Mouse (Mus musculus) fibroblast of lung, adult 2 months (primary cell): Measurements from ENCODE around the gene Nfkb1.

Experiments
- DNase-seq: peaks from one replicate; pipeline ENCODE4 v3.0.0-alpha.2; 2011; ENCODE audit warnings: low read depth

Nfkb1 gene

DNA sequence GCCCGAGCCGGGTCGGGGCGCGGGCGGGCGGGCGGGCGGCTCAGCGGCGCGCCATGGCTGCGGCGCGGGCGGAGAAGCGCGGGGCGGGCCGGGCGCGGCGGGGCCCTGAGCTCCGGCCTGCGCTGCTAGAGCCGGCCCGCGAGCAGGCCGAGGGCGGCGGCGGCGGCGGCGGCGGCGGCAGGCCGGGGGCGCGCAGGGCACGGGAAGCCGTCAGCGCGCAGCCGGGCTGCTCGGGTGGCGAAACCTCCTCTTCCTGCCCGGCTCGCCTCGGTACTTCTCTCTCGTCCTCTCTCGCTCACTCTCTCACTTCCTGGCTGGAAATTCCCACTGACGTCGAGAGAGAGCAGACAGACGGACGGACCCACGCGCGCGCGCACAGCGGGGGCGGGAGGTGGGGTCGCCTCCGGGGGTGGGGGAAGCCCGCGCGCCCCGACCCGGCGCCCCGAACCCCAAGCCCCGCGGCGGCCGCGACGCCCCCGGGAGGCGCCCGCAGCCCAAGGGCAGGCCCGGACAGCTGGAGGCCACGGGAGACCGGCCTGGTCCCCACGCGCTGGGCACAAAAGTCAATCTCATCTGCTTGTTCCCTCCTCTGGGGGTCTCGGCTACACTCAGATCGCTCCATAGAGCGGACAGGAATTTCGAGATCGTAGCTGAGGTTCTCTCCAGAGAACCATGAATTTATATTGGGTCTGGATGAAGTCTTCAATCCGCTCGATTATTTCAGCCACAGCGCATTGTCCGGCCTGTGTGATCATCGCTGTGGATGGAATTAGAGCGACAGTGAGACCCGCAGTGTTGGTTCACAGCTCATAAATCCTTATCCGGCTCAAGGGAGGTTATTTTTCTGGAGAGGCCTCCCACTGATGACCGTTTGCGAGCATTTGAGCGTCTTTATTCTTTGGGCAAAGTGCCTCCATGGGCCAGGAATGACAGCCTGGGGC lies at the start of gene Nfkb1:
Gene Nfkb1 (minus strand): TSS at position 357 of the 941 bp plus-strand sequence.
- DNase-seq: no peak

DNA sequence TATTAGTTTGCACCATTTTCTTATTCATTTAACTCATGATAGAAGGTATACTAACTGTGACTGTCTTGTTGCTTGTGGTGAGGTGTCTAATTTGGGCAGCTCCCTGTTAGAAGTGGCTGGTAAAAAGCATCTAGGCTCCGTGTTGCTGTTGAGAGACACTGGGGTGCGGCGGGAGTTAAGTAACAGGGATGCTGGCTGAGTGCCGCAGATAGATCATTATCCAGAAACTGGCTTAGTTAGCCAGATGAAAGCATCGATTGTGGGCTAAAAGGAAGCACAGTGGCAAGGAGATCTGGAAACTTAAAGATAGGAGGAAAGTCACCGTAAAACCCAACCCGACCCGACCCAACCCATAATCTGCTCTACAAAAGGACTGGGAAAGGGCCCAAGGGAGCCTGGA lies 49.4 kb upstream of the Nfkb1 start:
- DNase-seq: no peak

DNA sequence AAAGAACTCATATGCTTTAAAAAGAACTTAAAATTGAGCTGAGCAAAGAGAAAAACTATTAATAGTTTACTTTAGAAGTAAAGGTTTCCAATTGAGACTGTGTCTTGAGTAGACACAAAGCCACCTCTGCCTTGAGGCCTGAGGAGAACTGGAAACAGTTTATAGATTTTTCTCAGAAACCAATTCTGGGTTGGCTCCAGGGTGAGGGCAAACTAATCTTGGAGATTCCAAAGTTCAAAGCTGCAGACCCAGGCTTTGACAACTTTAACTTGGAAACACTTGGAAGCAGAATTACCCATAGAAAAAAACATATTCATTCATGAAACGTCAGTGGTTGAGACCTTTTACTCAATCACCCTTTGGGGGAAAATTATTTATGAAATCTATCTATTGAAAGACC lies 43.4 kb upstream of the Nfkb1 start:
- DNase-seq: no peak

DNA sequence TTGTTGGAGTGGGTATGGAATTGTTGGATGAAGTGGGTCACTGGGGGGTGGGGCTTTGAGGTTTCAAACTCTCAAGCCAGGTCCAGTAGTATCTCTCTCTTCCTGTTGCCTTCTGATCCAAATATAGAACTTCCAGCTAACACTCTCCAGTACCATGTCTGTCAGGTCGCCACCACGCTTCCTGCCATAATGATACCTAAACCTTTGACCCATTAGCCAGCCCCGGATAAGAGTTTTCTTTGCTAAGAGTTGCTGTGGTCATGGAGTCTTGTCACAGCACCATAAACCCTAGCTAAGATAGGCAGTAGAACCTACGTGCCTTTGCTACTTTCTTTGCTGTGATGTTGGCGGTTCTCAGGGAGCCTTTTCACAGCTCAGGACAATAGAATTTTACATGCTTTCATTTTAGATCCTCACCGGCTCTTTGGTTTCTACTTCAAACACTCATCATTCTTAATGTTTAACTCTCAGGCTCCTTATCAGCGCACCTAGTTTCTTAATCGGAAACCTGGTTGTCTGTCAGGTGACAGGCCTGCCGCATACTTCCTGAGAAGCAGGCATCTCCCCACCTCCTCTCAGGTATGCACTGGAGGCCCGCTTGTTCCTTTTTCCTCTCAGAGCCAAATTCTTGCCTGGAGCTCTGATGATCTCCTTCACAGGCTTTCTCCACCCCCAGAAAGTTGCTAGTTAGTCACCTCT lies 41.5 kb upstream of the Nfkb1 start:
- DNase-seq: no peak

DNA sequence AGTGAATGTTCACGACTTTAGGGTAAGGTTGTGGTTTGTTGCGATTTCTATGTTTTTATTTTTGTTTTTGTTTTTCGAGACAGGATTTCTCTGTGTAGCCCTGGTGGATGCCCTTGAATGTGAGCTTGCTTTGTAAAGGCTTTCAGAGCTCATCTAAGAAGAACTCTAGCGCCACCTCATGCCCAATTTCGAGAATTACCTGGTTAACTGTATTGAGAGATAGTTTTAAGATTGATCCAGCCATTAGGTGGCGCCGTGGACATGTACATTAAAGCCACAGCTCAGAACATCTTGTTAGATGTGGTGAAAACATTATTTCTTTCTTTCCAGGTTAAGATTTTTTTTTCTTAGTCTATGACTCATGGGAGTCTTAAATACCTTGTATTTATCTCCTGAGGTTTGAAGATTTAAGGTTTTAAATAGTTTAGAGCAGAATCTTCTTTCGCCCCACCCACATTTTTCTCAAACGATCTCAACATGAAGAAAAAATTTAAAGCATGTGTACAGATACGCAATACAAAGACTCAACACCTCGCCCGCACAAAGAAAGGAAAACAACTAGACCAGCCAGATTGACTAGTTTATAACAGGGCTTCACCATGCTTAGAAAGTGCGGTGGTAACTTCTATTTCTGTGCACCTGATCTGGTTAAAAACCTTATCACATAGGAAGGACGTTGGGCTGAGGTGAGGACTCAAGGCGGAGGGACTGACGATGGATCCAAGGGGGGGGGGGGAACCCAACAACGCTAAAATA lies 40.1 kb upstream of the Nfkb1 start:
- DNase-seq: peak; percentile 92

DNA sequence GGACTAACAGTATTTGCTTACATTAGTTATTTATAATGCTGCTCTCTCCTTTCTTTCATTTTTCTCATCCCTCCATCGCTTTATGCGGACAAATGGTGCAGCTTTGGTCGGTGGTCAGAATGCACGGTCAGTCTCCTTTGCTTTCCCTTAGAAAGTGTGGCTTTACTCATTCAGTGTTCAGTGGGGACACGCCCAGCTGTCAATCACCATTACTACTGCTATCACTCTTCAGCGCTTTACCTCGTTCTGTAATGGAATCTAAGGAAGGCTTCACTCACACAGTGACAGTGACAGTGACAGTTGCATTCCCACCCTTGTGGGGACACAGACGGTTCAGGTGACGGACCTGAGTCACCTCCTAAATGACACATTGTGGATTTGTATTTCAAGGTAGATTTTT lies 39.4 kb upstream of the Nfkb1 start:
- DNase-seq: no peak

DNA sequence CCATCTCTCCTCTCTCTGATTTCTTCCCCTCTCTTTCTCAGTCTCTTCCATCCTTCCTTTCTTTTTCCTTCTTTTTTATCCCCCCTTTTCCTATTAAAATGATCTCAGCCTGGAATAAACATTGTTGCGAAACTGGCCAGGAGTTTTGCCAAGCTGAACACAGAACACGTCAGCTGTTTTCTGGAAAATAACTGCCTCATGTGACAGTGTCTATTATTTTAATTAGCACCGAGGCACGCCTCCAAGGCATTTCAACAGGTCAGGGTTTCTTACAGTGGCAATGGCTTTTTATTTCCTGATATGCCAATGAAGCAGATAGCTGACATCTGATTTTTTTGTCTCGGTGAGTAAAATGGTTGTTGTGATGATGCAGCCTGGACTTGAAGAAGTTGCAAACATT lies 38.2 kb upstream of the Nfkb1 start:
- DNase-seq: peak; percentile 76

DNA sequence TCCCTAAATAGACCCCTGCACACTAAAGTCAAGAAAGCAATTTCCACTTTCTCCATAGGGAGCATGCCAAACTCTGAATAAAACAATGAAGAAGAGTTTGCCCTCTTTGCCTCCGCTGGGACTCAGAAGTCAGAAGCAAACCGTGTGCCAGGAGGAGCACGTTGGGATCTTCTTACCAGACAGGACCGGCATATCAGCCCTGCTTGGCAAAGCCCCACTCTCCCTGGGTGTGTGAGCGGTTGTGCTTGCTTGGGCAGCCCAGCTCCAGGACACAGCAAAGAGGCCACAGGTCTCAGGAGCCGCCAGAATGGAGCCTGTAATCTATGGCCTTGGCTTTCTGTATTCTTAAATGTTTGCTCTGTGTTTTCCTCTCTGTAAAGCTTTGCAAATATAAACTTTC lies 37.6 kb upstream of the Nfkb1 start:
- DNase-seq: no peak

DNA sequence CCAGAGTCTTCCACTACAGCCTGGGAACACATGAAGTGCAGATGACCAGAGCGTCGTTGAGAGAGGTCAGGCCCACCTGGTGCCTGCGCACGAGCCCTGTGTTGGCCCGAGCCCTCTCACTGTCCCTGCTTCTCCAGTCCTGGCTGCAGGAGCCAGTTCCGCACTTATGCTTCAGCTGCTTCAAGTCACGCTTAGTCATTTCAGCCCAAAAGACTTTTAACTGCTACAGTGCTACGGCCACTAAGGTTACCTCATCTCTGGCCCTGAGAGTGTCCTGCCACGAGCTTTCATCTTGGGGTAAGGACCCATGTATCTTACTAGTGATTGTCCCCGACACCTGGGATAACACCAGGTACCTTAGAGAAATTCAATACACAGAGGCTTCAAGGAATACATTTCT lies 36.0 kb upstream of the Nfkb1 start:
- DNase-seq: no peak

DNA sequence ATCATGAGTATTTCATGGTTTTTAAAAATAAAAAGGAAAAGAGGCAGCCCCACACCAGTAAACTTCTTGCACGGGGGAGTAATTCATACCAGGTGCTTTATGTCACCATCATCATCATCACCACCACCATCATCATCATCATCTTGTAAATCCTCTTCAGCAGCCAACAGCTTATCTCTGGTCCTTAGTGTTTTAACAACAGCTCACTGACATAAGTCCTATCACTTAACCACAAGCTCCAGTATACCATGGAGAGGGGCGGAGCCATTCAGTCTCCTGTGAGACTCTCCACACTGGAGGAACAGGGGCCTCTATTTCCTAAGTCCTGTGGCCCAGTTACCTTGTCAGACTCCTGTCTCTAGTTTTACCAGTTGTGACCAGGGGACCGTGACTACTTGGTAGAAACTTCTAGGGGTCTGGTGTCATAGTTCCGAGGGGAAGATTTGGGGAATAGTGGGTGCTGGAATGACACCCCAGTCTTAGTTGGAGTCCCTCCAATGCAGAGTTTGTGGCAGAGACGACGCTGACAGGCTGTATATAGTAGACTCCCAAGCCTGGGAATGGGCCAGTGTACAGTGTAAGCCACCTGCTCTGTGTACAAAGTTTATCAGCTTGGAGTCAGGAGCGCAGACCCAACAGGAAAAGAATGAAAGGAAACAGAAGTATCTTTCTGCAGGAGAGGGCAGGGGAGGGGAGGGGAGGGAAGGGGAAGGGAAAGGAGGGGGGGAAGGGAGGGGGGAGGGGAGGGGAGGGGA lies 35.4 kb upstream of the Nfkb1 start:
- no peak for DNase-seq

DNA sequence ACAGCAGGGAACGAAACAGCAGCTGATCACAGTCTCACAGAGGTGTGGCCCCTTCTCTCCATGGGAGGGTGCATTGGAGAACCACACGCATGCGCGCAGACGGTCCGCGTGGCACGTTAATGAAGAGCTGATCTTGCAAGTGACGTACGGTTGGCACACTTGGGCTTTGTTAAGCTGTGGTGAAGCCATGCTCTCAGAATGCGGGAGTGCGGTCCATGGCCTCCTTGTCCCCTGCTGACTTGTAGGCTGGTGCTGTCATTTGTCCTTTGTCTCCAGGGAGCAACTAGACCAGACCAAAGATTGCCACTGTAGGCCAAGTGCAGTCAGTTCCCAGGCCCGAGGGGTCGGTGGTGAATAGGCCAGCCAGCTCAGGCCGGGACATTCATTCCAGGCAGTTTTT lies 34.7 kb upstream of the Nfkb1 start:
- DNase-seq: no peak

DNA sequence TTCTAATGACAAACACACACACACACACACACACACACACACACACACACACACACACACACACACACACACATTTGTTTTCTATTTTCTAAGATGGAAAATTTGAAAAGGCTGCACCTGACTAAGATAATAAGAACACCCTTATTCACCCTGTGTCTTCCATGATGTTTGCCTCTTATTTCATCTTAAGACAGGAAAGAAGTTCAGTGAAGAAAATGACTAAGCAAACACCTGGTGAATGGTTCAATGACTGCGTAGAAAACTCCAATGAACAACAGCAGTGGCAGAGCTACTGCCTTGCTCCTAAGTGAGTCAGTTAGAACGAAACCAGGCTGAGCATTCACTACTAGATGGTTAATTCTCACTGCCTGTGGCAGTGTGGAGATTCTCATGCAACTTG lies 30.8 kb upstream of the Nfkb1 start:
- DNase-seq: no peak

DNA sequence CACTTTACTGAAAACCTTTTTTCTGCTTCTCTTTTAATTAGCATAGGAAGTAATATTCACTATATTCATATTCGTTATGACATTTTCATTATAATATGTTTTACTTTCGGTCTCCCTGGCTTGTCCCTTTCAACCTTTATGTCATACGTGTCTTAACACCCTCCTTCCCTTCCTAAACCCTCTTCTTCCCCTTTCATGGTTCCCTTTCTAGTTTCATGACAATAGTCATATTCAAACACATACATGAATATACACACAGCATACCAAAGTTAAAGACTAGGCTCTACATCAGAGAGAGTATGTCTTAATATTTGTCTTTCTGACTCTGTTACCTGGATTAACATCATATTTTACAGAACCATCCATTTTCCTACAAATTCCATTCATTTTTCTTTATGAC lies 28.6 kb upstream of the Nfkb1 start:
- DNase-seq: no peak

DNA sequence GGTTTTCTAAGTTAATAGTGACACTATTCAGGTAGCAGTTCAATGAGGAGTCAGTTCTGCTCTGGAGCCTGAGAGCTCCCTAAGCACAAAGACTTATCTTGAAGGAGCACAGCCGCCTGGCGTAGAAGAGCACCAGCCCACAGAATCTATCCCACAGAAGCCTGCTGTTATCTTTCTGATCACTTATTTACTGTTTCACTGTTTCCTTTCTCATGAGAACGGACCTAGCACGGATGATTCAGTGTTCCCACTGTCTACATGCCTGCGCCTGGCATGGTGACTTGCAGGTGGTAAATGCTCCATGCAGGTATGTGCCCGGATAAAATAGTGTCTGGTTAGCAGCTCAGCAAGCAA lies 27.8 kb upstream of the Nfkb1 start:
- DNase-seq: no peak

DNA sequence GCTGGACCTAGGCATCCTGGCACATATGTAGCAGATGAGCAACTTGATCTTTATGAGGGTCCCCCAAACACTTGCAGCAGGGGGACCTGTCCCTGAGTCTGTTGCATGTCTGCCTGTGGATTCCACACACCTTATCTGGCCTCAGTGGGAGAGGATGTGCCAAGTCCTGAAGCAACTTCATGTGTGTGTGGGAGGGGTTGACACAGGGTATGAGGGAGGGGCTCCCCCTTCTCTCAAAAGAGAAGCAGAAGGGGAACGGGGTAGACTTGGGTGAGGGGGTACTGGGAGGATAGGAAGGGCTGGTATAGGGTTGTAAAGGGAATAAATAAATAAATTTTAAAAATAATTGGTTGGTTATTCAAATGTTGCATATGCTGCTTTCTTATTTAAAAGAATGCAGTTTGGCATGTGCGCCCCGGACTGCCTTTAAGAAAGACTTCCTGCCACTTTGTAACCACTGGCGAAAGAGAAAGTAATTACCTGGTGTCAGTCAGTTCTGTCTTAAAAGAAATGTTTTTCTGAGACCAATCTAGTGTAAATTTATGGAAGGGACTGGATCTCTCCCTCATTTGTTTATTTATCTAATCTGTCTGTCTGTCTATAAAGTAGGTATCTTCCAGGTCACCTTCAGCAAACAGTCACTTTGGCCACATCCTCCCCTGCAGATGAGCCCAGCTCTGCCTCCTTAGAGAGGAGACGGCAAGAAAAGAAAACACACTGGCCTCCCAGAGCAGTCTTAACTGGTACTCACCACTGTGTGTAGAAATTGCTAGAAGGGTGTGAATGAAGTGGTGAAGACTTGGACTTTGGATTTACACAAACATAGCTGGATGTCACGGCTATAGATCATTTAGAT lies 27.2 kb upstream of the Nfkb1 start:
- no peak for DNase-seq

DNA sequence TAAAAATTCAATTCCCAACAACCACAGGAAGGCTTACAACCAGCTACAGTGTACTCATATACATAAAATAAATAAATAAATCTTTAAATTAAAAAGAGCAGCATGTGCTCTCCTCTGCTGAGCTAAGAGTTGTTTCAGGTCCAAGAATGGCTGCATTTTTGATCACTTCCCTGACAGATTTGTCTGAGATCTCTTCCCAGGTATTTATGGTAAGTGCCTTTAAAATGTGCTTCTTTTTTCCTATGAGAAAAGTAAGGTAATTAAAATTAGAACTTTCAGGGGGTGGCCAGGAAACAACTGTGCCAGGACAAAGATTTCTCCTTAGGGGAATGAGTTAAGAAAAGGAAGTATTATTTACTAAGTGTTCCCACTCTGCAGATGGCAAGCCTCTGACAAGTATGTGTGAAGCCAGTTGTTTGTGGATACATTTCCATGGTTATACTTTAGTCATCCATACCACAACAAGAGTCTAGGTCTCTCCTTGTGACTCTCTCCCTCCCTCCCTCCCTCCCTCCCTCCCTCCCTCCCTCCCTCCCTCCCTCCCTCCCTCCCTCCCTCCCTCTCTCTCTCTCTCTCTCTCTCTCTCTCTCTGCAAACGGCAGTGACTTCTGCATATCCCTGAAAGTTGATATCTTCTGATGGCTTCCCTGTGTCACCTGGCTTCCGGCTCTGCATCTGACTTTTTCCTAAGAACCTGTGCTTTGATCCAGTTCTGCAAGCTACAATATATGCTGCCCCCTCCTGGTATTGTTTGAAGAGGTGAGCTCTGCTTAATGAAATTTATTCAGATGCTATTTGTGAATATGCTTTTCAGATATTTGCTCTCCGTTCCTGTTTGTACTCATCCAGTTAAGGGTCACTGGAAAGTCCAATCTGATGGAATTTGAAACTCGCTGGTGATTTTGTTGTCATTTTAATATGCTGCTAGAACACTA lies 21.9 kb upstream of the Nfkb1 start:
- DNase-seq: no peak

DNA sequence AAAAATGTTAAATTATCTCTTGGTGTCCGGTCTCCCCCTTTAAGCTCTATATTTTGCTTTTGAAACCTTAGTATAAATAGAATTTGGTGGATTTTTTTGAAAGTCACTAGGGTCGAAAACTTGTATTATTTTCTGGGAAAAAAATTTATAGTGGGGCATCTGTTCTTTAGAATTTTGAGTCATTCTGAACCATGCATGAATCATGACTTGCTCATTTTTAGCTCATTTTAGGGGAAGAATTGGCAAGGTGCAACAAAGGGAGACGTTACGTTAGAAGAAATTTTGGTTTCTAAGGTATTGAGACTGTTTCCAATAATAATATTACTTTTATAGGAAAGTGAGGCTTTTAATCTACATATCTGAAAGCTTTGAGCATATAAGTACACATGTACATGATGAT lies 20.3 kb upstream of the Nfkb1 start:
- DNase-seq: no peak

DNA sequence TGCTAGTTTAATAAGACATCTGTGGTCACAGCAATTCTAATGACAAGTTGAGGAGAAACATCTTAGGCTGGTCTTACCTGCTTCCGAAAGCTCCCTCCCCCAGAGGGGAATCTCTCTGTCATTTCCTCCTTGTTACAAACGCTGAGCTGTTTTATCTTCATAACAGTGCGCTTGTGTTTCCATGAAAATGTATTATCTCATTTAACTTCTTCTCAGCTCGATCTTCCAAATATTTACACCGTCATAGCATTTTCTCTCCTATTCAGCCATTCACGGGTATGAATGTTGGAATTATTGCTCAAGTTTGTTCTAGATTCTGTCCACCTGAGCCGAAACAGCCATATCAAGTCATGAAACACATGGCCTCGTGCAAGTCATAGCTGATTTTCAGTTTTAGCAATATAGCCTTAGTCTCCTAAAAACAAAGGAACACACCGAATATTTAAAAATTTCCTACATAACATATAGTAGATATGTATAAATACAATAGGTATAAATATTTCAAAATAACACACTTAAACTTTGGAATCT lies 19.8 kb upstream of the Nfkb1 start:
- no peak for DNase-seq

DNA sequence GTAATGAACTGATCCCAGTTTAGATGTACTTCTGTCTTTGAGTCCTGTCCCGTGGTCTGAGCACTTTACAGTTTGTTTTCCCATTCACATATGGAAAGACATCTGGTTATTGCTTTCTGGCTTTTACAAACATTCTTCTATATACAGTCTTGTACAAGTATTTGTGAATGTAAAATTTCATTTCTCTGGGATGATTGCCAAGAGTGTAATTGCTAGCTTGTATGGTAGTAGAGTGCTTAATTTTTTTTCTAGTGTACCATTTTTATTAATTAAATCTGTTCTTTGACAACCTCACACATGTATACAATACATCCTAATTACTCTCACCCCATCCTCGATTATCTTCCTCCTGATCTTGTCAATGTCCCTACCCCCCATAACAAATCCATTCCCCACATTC lies 12.0 kb upstream of the Nfkb1 start:
- no peak for DNase-seq

DNA sequence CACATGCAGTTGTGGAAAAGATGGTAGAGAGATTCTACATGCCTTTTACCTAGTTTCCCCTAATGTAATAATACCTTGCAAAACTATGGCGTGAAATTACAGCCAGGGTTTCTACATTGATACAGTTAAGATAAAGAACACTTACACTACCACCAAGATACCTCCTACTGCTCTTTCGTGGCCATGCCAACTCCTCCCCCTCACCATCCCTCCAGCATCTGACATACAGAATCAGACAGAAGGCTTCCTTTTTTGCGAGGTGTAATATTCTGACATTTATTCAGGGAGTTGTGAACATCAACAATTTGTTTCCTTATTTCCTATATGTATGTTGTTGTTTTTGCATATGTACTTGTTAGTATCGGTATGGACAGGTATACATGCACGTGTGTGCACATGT lies 11.3 kb upstream of the Nfkb1 start:
- DNase-seq: no peak
